Mouse (Mus musculus) stomach, embryonic 14.5 days (tissue): ENCODE data around the gene Phkg1. TPM values are rescaled to one million over a fixed set of nuclear protein-coding genes. Genes with fewer than 3 reads are reported as not detected.
"Not testable (repeated sequence)": the region's sequence is repeated elsewhere in the genome, so short reads cannot be mapped to it uniquely, and the experiment has no call there.

Source experiments
- ATAC-seq: fragments of 200-750 bp; cut with Nextera tagmentation; 2 replicates; pipeline ENCODE4 v1.8.0; 2017; ENCODE audit warnings: low read depth, moderate TSS enrichment; ENCODE audit not compliant: insufficient number of reproducible peaks, insufficient read depth, low FRiP score
- H3K27ac ChIP-seq: fragments of 300-500 bp; sonication (generic); 2 replicates; pipeline ENCODE4 v1.5.1; 2014; ENCODE audit warnings: mild to moderate bottlenecking, low read length, moderate library complexity, mixed read lengths
- H3K27me3 ChIP-seq: fragments of 300-500 bp; sonication (generic); 2 replicates; pipeline ENCODE4 v1.6.1; 2014; ENCODE audit warnings: low read length, control low read depth, mixed read lengths; ENCODE audit not compliant: control insufficient read depth, insufficient read depth
- H3K36me3 ChIP-seq: fragments of 300-500 bp; sonication (generic); 2 replicates; pipeline ENCODE4 v1.6.1; 2014; ENCODE audit warnings: mild to moderate bottlenecking, control low read depth, low read length, moderate library complexity, mixed read lengths; ENCODE audit not compliant: control insufficient read depth, insufficient read depth
- H3K4me1 ChIP-seq: fragments of 300-500 bp; sonication (generic); 2 replicates; pipeline ENCODE4 v1.6.1; 2014; ENCODE audit warnings: low read length, control low read depth, mixed read lengths; ENCODE audit not compliant: control insufficient read depth, insufficient read depth
- H3K4me2 ChIP-seq: fragments of 300-500 bp; sonication (generic); replicated peaks from 2 replicates; pipeline ENCODE4 v1.6.1; 2014; ENCODE audit warnings: low read depth, low read length, control low read depth
- H3K4me3 ChIP-seq: fragments of 300-500 bp; sonication (generic); 2 replicates; pipeline ENCODE4 v1.5.1; 2014; ENCODE audit warnings: low read depth, low read length, control low read depth
- H3K9ac ChIP-seq: fragments of 300-500 bp; sonication (generic); replicated peaks from 2 replicates; pipeline ENCODE4 v1.6.1; 2014; ENCODE audit warnings: low read depth, mild to moderate bottlenecking, control low read depth, low read length, moderate library complexity, mixed read lengths
- H3K9me3 ChIP-seq: fragments of 300-500 bp; sonication (generic); 2 replicates; pipeline ENCODE4 v1.6.1; 2016; ENCODE audit warnings: low read depth, low read length, control low read depth; ENCODE audit not compliant: control insufficient read depth
- WGBS: fragments of 180-500 bp; shearing (Covaris S2); extraction: QIAGEN DNeasy Blood & Tissue Kit; methylation state at CpG from one replicate; pipeline ENCODE4 v1.1.7; 2014; 5-methylcytosine and 5-hydroxymethylcytosine counted together
- polyA plus RNA-seq: library from polyadenylated mRNA; unstranded; fragments of >200 nt; fragmentation: Nextera tagmentation; extraction: Ambion mirVana; gene quantifications from 2 replicates; pipeline ENCODE4 v1.2.1, GENCODE M21; 2014

The Phkg1 gene
- polyA plus RNA-seq: not detected in 2 replicates

- no peaks in the 10 kb centered on the region for H3K9me3 ChIP-seq
- H3K36me3 ChIP-seq: no peaks in the 10 kb centered on the region
- WGBS: 100% methylated on average over 1 of the region's 1 CpGs
- no peak within 1 kb of the TSS for H3K9ac ChIP-seq
- H3K4me2 ChIP-seq: no peak within 1 kb of the TSS
- no peak within 1 kb of the TSS for H3K4me3 ChIP-seq
- no peaks in the 10 kb centered on the region for H3K27me3 ChIP-seq
- H3K27ac ChIP-seq: no peak within 1 kb of the TSS
- 0 out of 2 replicates have a peak, but pooled peaks cover 6% of the 10 kb centered on the region for H3K4me1 ChIP-seq
- ATAC-seq: no peak
Observed at GRCm38 (mm10) chr5:129898449-129898848, at the start of gene Phkg1. Phkg1 (minus strand) TSS chr5:129898549.

GRCm38 (mm10) chr5:129947528-129948033, 49.2 kb upstream of the Phkg1 start:
- no peak overlapping the region for H3K4me3 ChIP-seq
- no peak for ATAC-seq
- H3K9me3 ChIP-seq: no peaks in the 10 kb centered on the region
- H3K27ac ChIP-seq: no peak overlapping the region
- peaks cover 6% of the 10 kb centered on the region; the same call in 1 of the 2 replicates for H3K36me3 ChIP-seq
- H3K27me3 ChIP-seq: no peaks in the 10 kb centered on the region
- H3K9ac ChIP-seq: no peak overlapping the region
- WGBS: 90% methylated on average over 2 of the region's 2 CpGs
- H3K4me1 ChIP-seq: 0 out of 2 replicates have a peak, but pooled peaks cover 4% of the 10 kb centered on the region
- H3K4me2 ChIP-seq: no peak overlapping the region

GRCm38 (mm10) chr5:129943402-129943801, 45.1 kb upstream of the Phkg1 start:
- ATAC-seq: no peak
- H3K4me2 ChIP-seq: no peak overlapping the region
- H3K27me3 ChIP-seq: no peaks in the 10 kb centered on the region
- no peaks in the 10 kb centered on the region for H3K9me3 ChIP-seq
- H3K4me3 ChIP-seq: no peak overlapping the region
- H3K36me3 ChIP-seq: peaks cover 6% of the 10 kb centered on the region; the same call in 1 of the 2 replicates
- H3K4me1 ChIP-seq: 0 out of 2 replicates have a peak, but pooled peaks cover 4% of the 10 kb centered on the region
- WGBS: 67% methylated on average over 1 of the region's 1 CpGs
- no peak overlapping the region for H3K9ac ChIP-seq
- no peak overlapping the region for H3K27ac ChIP-seq

- H3K4me2 ChIP-seq: peak overlapping the region; percentile 83
- 0% methylated on average over 47 of the region's 82 CpGs for WGBS
- H3K9me3 ChIP-seq, H3K36me3 ChIP-seq, H3K4me1 ChIP-seq, H3K27me3 ChIP-seq: not testable (repeated sequence)
- peak overlapping the region; percentile 77 for H3K9ac ChIP-seq
- peak overlapping the region; percentile 39; the same call in 1 of the 2 replicates for H3K27ac ChIP-seq
- ATAC-seq: peak; percentile 15
- peak overlapping the region; percentile 79 for H3K4me3 ChIP-seq
Observed at GRCm38 (mm10) chr5:129942073-129942939, 44.0 kb upstream of the Phkg1 start.

- peak within 1 kb of the TSS; percentile 39 for H3K27ac ChIP-seq
- peak within 1 kb of the TSS; percentile 79 for H3K4me3 ChIP-seq
- 0 out of 2 replicates have a peak, but pooled peaks cover 4% of the 10 kb centered on the region for H3K4me1 ChIP-seq
- H3K27me3 ChIP-seq: no peaks in the 10 kb centered on the region
- peak within 1 kb of the TSS; percentile 83 for H3K4me2 ChIP-seq
- no peaks in the 10 kb centered on the region for H3K9me3 ChIP-seq
- peak; percentile 99 for ATAC-seq
- peaks cover 6% of the 10 kb centered on the region; the same call in 1 of the 2 replicates for H3K36me3 ChIP-seq
- H3K9ac ChIP-seq: peak within 1 kb of the TSS; percentile 77
- WGBS: under 1% methylated on average over 58 of the region's 59 CpGs
Observed at GRCm38 (mm10) chr5:129941495-129942045, 43.2 kb upstream of the Phkg1 start, which contains the start of gene Vkorc1l1. Vkorc1l1 (plus strand) TSS chr5:129941970.

GRCm38 (mm10) chr5:129940736-129941494, 42.6 kb upstream of the Phkg1 start:
- peak overlapping the region; percentile 21; the same call in 1 of the 2 replicates for H3K27ac ChIP-seq

GRCm38 (mm10) chr5:129940281-129940680, 41.9 kb upstream of the Phkg1 start:
- no peaks in the 10 kb centered on the region for H3K27me3 ChIP-seq
- 45% methylated on average over 2 of the region's 2 CpGs for WGBS
- H3K4me3 ChIP-seq: no peak overlapping the region
- no peak for ATAC-seq
- H3K9ac ChIP-seq: no peak overlapping the region
- peaks cover 2% of the 10 kb centered on the region; the same call in 1 of the 2 replicates for H3K36me3 ChIP-seq
- H3K4me2 ChIP-seq: no peak overlapping the region
- H3K4me1 ChIP-seq: 0 out of 2 replicates have a peak, but pooled peaks cover 4% of the 10 kb centered on the region
- H3K9me3 ChIP-seq: no peaks in the 10 kb centered on the region
- no peak overlapping the region for H3K27ac ChIP-seq

More at GRCm38 (mm10) chr5:129940736-129941494, 42.6 kb upstream of the Phkg1 start:
- H3K4me3 ChIP-seq: peak overlapping the region; percentile 43
- H3K9me3 ChIP-seq: no peaks in the 10 kb centered on the region
- 0 out of 2 replicates have a peak, but pooled peaks cover 4% of the 10 kb centered on the region for H3K4me1 ChIP-seq
- H3K9ac ChIP-seq: no peak overlapping the region
- peaks cover 6% of the 10 kb centered on the region; the same call in 1 of the 2 replicates for H3K36me3 ChIP-seq
- no peak for ATAC-seq
- no peaks in the 10 kb centered on the region for H3K27me3 ChIP-seq
- H3K4me2 ChIP-seq: peak overlapping the region; percentile 37
- 4% methylated on average over 9 of the region's 9 CpGs for WGBS

GRCm38 (mm10) chr5:129936941-129937340, 38.6 kb upstream of the Phkg1 start:
- Histone ChIP-seq H3K36me3 (no peaks in the 10 kb centered on the region), H3K27ac (no peak overlapping the region), H3K9me3 (no peaks in the 10 kb centered on the region), H3K27me3 (no peaks in the 10 kb centered on the region), H3K4me2 (no peak overlapping the region), H3K4me3 (no peak overlapping the region), H3K9ac (no peak overlapping the region), H3K4me1 (no peaks in the 10 kb centered on the region)
- WGBS: 51% methylated on average over 4 of the region's 4 CpGs
- no peak for ATAC-seq
